Comparison of ENCODE assay signal across 8 mouse cellular contexts in genomic region chr4:116627359-116627716, GRCm38 (mm10). TPM values are rescaled to one million over a fixed set of nuclear protein-coding genes. Genes with fewer than 3 reads are reported as not detected.
DNase-seq lines count a peak whose midpoint lies in the region; ATAC-seq and TF ChIP-seq lines count a peak whose summit lies in the region.

No protein-coding gene starts in this region.

- ATAC-seq in erythroblast, adult 5-6 weeks (replicated peaks; ENCODE audit: low FRiP score, poor library complexity, severe bottlenecking): peak; percentile 90
- ATAC-seq in kidney, embryonic 14.5 days (ENCODE audit: low FRiP score, low TSS enrichment): peak; percentile 93
- ATAC-seq in limb, embryonic 14.5 days (ENCODE audit: low FRiP score, low read depth): peak; percentile 91
- peak; percentile 95 for ATAC-seq in midbrain, embryonic 16.5 days

- peak overlapping the region; percentile 98 for H3K9ac ChIP-seq in kidney, embryonic 14.5 days (ENCODE audit: low read depth, low read length)
- H3K9ac ChIP-seq in limb, embryonic 14.5 days (ENCODE audit: low read depth, low read length, severe bottlenecking): peak overlapping the region; percentile 93
- H3K9ac ChIP-seq in midbrain, embryonic 16.5 days (ENCODE audit: low read depth, low read length): peak overlapping the region; percentile 86

- DNase-seq in CD4-positive helper T cell, adult 2 months (ENCODE audit: low read depth, low spot score): peak; percentile 93
- DNase-seq in brain, embryonic 14.5 days (ENCODE audit: low read depth): peak; percentile 96
- DNase-seq in heart, embryonic 10.5 days (ENCODE audit: low spot score): peak; percentile 95
- peak; percentile 94 for DNase-seq in limb, embryonic 14.5 days (ENCODE audit: low spot score)
- DNase-seq in spleen, postnatal 36 days (ENCODE audit: low spot score in 2 of 2): peak; percentile 87 to 91

- peak overlapping the region; percentile 62 for H3K4me2 ChIP-seq in kidney, embryonic 14.5 days (replicated peaks; ENCODE audit: low read depth, low read length)
- H3K4me2 ChIP-seq in limb, embryonic 14.5 days (replicated peaks; ENCODE audit: low read depth, low read length, severe bottlenecking): peak overlapping the region; percentile 57
- peak overlapping the region; percentile 83 for H3K4me2 ChIP-seq in midbrain, embryonic 16.5 days (ENCODE audit: low read length)

- peaks cover 15% of the 10 kb centered on the region for H3K4me1 ChIP-seq in heart, embryonic 10.5 days
- no peaks in the 10 kb centered on the region; the same call in 1 of the 2 replicates for H3K4me1 ChIP-seq in kidney, embryonic 14.5 days (ENCODE audit: control insufficient read depth, insufficient read depth, low read length)
- H3K4me1 ChIP-seq in limb, embryonic 14.5 days (ENCODE audit: control insufficient read depth, insufficient read depth, low read length): peaks cover 12% of the 10 kb centered on the region
- H3K4me1 ChIP-seq in midbrain, embryonic 16.5 days (ENCODE audit: control insufficient read depth, insufficient read depth, low read length): peaks cover 21% of the 10 kb centered on the region

- H3K36me3 ChIP-seq in heart, embryonic 10.5 days: peaks cover 27% of the 10 kb centered on the region
- H3K36me3 ChIP-seq in kidney, embryonic 14.5 days (ENCODE audit: control insufficient read depth, insufficient read depth, low read length): peaks cover 15% of the 10 kb centered on the region; the same call in 1 of the 2 replicates
- peaks cover 5% of the 10 kb centered on the region; the same call in 1 of the 2 replicates for H3K36me3 ChIP-seq in limb, embryonic 14.5 days (ENCODE audit: control insufficient read depth, insufficient read depth, low read length)
- H3K36me3 ChIP-seq in midbrain, embryonic 16.5 days (ENCODE audit: control insufficient read depth, insufficient read depth, low read length): no peaks in the 10 kb centered on the region

- TF ChIP-seq POLR2A in brain, embryonic 14.5 days (IDR thresholded peaks at IDR 0.05; ENCODE audit: borderline replicate concordance, extremely low read depth, insufficient read depth, insufficient read length, poor library complexity, severe bottlenecking): peak; percentile 86; the same call in 1 of the 2 replicates
- TF ChIP-seq POLR2A in limb, embryonic 14.5 days (IDR thresholded peaks at IDR 0.05; ENCODE audit: borderline replicate concordance, extremely low read depth, insufficient read depth, insufficient read length): peak; percentile 96; the same call in 1 of the 2 replicates

- under 1% methylated on average over 13 of the region's 13 CpGs for WGBS in heart, embryonic 10.5 days
- WGBS in kidney, embryonic 14.5 days: 0% methylated on average over 13 of the region's 13 CpGs
- WGBS in limb, embryonic 14.5 days: 0% methylated on average over 13 of the region's 13 CpGs
- WGBS in midbrain, embryonic 16.5 days: 0% methylated on average over 13 of the region's 13 CpGs

- TF ChIP-seq CTCF in brain, embryonic 14.5 days (IDR thresholded peaks at IDR 0.05; ENCODE audit: borderline replicate concordance, extremely low read depth, insufficient read depth, insufficient read length): no peak

- no peaks in the 10 kb centered on the region for H3K9me3 ChIP-seq in heart, embryonic 10.5 days
- H3K9me3 ChIP-seq in kidney, embryonic 14.5 days (ENCODE audit: control insufficient read depth, low read length): no peaks in the 10 kb centered on the region
- H3K9me3 ChIP-seq in limb, embryonic 14.5 days (ENCODE audit: control insufficient read depth, low read length): no peaks in the 10 kb centered on the region
- H3K9me3 ChIP-seq in midbrain, embryonic 16.5 days (replicated peaks; ENCODE audit: control insufficient read depth, low read length, poor library complexity, severe bottlenecking): no peaks in the 10 kb centered on the region

- H3K27me3 ChIP-seq in heart, embryonic 10.5 days (ENCODE audit: insufficient read depth, poor library complexity, severe bottlenecking): no peaks in the 10 kb centered on the region
- H3K27me3 ChIP-seq in kidney, embryonic 14.5 days (ENCODE audit: control insufficient read depth, insufficient read depth, low read length): no peaks in the 10 kb centered on the region
- no peaks in the 10 kb centered on the region for H3K27me3 ChIP-seq in limb, embryonic 14.5 days (ENCODE audit: control insufficient read depth, insufficient read depth, low read length)
- no peaks in the 10 kb centered on the region for H3K27me3 ChIP-seq in midbrain, embryonic 16.5 days (ENCODE audit: control insufficient read depth, insufficient read depth, low read depth, low read length)

- H3K4me3 ChIP-seq in heart, embryonic 10.5 days: peak overlapping the region; percentile 98
- peak overlapping the region; percentile 100 for H3K4me3 ChIP-seq in kidney, embryonic 14.5 days (ENCODE audit: low read length)
- peak overlapping the region; percentile 100 for H3K4me3 ChIP-seq in limb, embryonic 14.5 days (replicated peaks; ENCODE audit: low read length)
- H3K4me3 ChIP-seq in midbrain, embryonic 16.5 days (ENCODE audit: low read depth, low read length): peak overlapping the region; percentile 99

- H3K27ac ChIP-seq in heart, embryonic 10.5 days: peak overlapping the region; percentile 99
- H3K27ac ChIP-seq in kidney, embryonic 14.5 days (ENCODE audit: low read depth, low read length): peak overlapping the region; percentile 97
- peak overlapping the region; percentile 96 for H3K27ac ChIP-seq in limb, embryonic 14.5 days (replicated peaks; ENCODE audit: low read depth, low read length)
- H3K27ac ChIP-seq in midbrain, embryonic 16.5 days (ENCODE audit: low read length): peak overlapping the region; percentile 96

RNA-seq across cellular contexts. Expression of gene Nasp, which starts 0.4 kb away (rescaled TPM):
- 94.4 and 113 TPM in 2 replicates for polyA plus RNA-seq in brain, embryonic 14.5 days (2012; rRNA removed)
- 34.0 and 54.8 TPM in 2 replicates for total RNA-seq in erythroblast, adult 5-6 weeks (2015; ENCODE audit: low replicate concordance)
- total RNA-seq in erythroblast, adult 5-6 weeks (2017; ENCODE audit: low replicate concordance): 92.9 and 99.7 TPM in 2 replicates
- polyA plus RNA-seq in heart, embryonic 10.5 days (2016; fragmentation: Nextera tagmentation; extraction: Ambion mirVana): 130 and 174 TPM in 2 replicates
- polyA plus RNA-seq in kidney, embryonic 14.5 days (2014; fragmentation: Nextera tagmentation; extraction: Ambion mirVana): 224 and 234 TPM in 2 replicates
- polyA plus RNA-seq in limb, embryonic 14.5 days (2012; rRNA removed): 95.9 and 153 TPM in 2 replicates
- 132 and 140 TPM in 2 replicates for polyA plus RNA-seq in limb, embryonic 14.5 days (2014; fragmentation: Nextera tagmentation; extraction: Ambion mirVana)
- polyA plus RNA-seq in midbrain, embryonic 16.5 days (2015; fragmentation: Nextera tagmentation; extraction: Ambion mirVana): 87.1 and 98.0 TPM in 2 replicates

RNA-seq across cellular contexts. Expression of gene Akr1a1, which starts 24.1 kb away (rescaled TPM):
- polyA plus RNA-seq in brain, embryonic 14.5 days (2012; rRNA removed): 573 and 658 TPM in 2 replicates
- total RNA-seq in erythroblast, adult 5-6 weeks (2015; ENCODE audit: low replicate concordance): 110 and 156 TPM in 2 replicates
- total RNA-seq in erythroblast, adult 5-6 weeks (2017; ENCODE audit: low replicate concordance): 108 and 173 TPM in 2 replicates
- 664 and 694 TPM in 2 replicates for polyA plus RNA-seq in heart, embryonic 10.5 days (2016; fragmentation: Nextera tagmentation; extraction: Ambion mirVana)
- 730 and 751 TPM in 2 replicates for polyA plus RNA-seq in kidney, embryonic 14.5 days (2014; fragmentation: Nextera tagmentation; extraction: Ambion mirVana)
- polyA plus RNA-seq in limb, embryonic 14.5 days (2012; rRNA removed): 676 and 711 TPM in 2 replicates
- polyA plus RNA-seq in limb, embryonic 14.5 days (2014; fragmentation: Nextera tagmentation; extraction: Ambion mirVana): 826 and 834 TPM in 2 replicates
- 661 and 697 TPM in 2 replicates for polyA plus RNA-seq in midbrain, embryonic 16.5 days (2015; fragmentation: Nextera tagmentation; extraction: Ambion mirVana)

RNA-seq across cellular contexts. Expression of gene Ccdc17, which starts 30.9 kb away (rescaled TPM):
- 4.1 and 5.0 TPM in 2 replicates for polyA plus RNA-seq in brain, embryonic 14.5 days (2012; rRNA removed)
- 1.5 and 3.8 TPM in 2 replicates for total RNA-seq in erythroblast, adult 5-6 weeks (2015; ENCODE audit: low replicate concordance)
- 2.0 and 2.1 TPM in 2 replicates for total RNA-seq in erythroblast, adult 5-6 weeks (2017; ENCODE audit: low replicate concordance)
- polyA plus RNA-seq in heart, embryonic 10.5 days (2016; fragmentation: Nextera tagmentation; extraction: Ambion mirVana): 1.7 and 2.8 TPM in 2 replicates
- 2.2 and 4.5 TPM in 2 replicates for polyA plus RNA-seq in kidney, embryonic 14.5 days (2014; fragmentation: Nextera tagmentation; extraction: Ambion mirVana)
- 4.9 and 5.3 TPM in 2 replicates for polyA plus RNA-seq in limb, embryonic 14.5 days (2012; rRNA removed)
- 3.9 and 4.1 TPM in 2 replicates for polyA plus RNA-seq in limb, embryonic 14.5 days (2014; fragmentation: Nextera tagmentation; extraction: Ambion mirVana)
- 5.9 and 6.0 TPM in 2 replicates for polyA plus RNA-seq in midbrain, embryonic 16.5 days (2015; fragmentation: Nextera tagmentation; extraction: Ambion mirVana)

RNA-seq across cellular contexts. Expression of gene Prdx1, which starts 58.0 kb away (rescaled TPM):
- 148 and 177 TPM in 2 replicates for polyA plus RNA-seq in brain, embryonic 14.5 days (2012; rRNA removed)
- total RNA-seq in erythroblast, adult 5-6 weeks (2015; ENCODE audit: low replicate concordance): 71.5 and 92.4 TPM in 2 replicates
- 30.1 and 52.6 TPM in 2 replicates for total RNA-seq in erythroblast, adult 5-6 weeks (2017; ENCODE audit: low replicate concordance)
- 1,191 and 1,224 TPM in 2 replicates for polyA plus RNA-seq in heart, embryonic 10.5 days (2016; fragmentation: Nextera tagmentation; extraction: Ambion mirVana)
- polyA plus RNA-seq in kidney, embryonic 14.5 days (2014; fragmentation: Nextera tagmentation; extraction: Ambion mirVana): 1,503 and 1,977 TPM in 2 replicates
- 336 and 418 TPM in 2 replicates for polyA plus RNA-seq in limb, embryonic 14.5 days (2012; rRNA removed)
- polyA plus RNA-seq in limb, embryonic 14.5 days (2014; fragmentation: Nextera tagmentation; extraction: Ambion mirVana): 1,041 and 1,088 TPM in 2 replicates
- polyA plus RNA-seq in midbrain, embryonic 16.5 days (2015; fragmentation: Nextera tagmentation; extraction: Ambion mirVana): 410 and 427 TPM in 2 replicates

Comparison
In these comparisons a context has a peak if more than half of its experiments do, and no peak if none do; other contexts are left out.
1. Peak in every context shown above with its lines: DNase-seq, ATAC-seq, H3K4me3 ChIP-seq and H3K27ac ChIP-seq.